Mouse (Mus musculus): Measurements from ENCODE around the gene Rere.
"Not testable (repeated sequence)": the region's sequence is repeated elsewhere in the genome, so short reads cannot be mapped to it uniquely, and the experiment has no call there.

Gene Rere

GRCm38 (mm10) chr4:150281891-150282630 is 615 bp downstream of the Rere start:
- CTCF ChIA-PET, result interaction anchor here (1.6 kb wide), 1 partner anchor 17 kb away, joined by 9 read pairs; no protein-coding TSS in a partner anchor

DNA sequence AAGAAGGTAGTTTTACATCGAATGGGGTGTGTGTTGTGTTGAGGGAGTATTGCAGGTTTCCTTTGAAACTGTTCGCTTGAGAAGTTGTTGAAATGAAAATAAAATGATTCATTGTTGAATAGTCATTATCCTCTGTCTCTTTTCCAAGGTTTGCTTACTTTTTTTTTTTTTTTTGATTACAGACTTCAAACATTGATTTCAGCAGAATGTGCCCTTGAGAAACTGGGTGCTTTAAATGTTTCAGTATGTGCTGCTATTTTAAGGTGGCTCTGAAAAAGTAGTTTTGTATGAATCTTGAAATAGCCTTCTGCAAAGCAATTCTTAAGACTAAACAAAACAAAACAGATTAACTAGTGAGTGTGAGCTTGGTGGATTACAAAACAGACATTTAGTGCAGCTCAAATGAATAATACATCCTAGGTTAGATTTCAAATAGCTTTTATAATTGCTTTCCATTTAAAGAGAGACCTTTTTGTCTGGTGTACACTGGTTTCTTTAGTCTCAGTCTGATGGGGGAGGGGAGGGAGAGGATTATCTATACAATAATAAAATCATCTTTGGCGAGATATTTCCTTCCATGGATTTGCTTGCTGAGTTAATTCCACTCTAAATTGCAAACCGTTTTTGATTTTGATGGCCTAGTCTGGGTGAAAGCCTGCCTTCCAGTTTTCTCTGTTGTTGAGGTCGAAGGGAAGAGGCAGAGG is 1.3 kb downstream of the Rere start:
- CTCF ChIA-PET, result interaction anchor here (0.6 to 0.7 kb wide), 2 partner anchors 14 to 625 kb away, joined by 3 to 6 read pairs; no protein-coding TSS in a partner anchor

DNA sequence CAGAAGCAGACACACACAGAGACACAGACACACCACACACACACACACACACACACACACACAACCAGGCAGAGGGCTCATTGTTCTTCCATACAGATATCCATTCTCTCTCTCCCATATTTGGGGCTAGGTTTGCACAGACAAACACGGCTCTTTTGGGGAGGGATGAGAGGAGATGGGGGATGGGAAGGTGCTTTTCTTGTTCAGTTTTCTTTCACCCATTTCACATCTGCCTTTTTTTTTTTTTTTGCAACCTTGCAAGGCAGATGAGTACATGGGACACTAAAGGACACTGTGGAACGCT is 1.8 kb downstream of the Rere start:
- CTCF ChIA-PET, result interaction anchor here (0.6 to 0.7 kb wide), 2 partner anchors 14 to 624 kb away, joined by 3 to 6 read pairs; no protein-coding TSS in a partner anchor

- CTCF ChIA-PET, result no interaction called here
Measured at GRCm38 (mm10) chr4:150283993-150284392, 2.5 kb downstream of the Rere start.

DNA sequence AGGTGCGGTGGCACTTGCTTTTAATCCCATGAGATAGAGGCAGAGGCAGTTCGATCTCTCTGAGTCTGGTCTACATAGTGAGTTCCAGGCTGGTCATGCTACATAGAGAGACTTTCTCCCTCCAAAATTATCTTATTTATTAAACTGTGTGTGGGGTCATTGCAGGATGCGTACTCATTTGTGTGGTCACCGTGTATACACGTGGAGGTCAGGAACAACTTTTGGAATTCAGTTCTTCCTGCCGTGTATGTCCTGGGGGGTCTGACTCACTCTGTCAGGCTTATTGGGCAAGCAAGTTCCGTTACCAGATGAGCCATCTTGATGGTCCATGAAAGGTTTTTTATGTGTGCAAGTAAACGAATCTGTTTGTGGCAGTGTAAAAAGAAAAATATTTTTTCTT is 5.5 kb downstream of the Rere start:
- CTCF ChIA-PET, result no interaction called here

GRCm38 (mm10) chr4:150287463-150287862 is 6.0 kb downstream of the Rere start:
- CTCF ChIA-PET, result not testable (repeated sequence)

- CTCF ChIA-PET, result interaction anchor here (0.6 kb wide), 1 partner anchor 14 kb away, joined by 3 read pairs; no protein-coding TSS in a partner anchor
Measured at GRCm38 (mm10) chr4:150291900-150292299, 10.5 kb downstream of the Rere start.

GRCm38 (mm10) chr4:150294870-150295269 is 13.4 kb downstream of the Rere start:
- CTCF ChIA-PET, result no interaction called here

- CTCF ChIA-PET, result interaction anchor here (0.6 to 0.8 kb wide), 2 partner anchors 263 to 764 kb away, joined by 4 to 12 read pairs; no protein-coding TSS in a partner anchor
Measured at GRCm38 (mm10) chr4:150295966-150296365, 14.5 kb downstream of the Rere start.

DNA sequence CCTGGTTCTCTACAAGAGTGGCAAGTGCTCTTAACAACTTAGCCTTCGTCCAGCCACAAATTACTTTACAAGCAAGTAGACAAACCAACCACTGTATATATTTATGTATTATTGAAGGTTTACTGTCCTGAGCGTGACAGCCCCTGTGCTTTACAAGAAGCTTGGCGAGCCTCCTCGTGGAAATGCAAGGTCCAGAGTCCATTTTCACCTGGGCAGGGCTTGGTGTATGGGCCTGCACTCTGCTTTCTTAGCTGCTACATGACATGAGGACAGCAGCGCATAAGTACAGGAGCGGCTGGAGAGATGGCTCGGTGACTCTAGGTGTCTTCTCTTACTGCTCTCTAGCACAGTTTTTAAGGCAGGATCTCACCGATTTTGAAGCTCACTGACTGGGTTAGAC is 21.3 kb downstream of the Rere start:
- CTCF ChIA-PET, result no interaction called here

DNA sequence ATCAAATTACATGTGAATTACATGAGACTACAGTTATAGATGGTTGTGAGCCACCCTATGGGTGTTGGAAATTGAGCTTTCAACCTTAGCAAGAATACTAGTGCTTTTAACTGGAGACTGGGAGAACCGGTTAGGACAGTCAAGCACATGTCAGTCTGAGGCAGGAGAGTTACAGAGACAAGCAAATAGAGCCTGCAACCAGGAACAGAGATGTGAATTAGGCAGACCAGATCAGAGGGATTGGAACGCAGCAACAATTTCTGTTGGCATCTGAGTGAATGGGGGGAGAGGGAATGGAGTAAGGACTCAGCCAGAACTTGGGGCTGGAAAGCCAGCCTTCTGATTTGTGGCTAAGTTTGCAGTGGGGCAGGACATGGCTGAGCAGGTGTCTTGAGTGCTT is 25.3 kb downstream of the Rere start:
- CTCF ChIA-PET, result no interaction called here

- CTCF ChIA-PET, result interaction anchor here (0.6 kb wide), 1 partner anchor 296 kb away, joined by 7 read pairs; no protein-coding TSS in a partner anchor
Measured at GRCm38 (mm10) chr4:150307226-150307625, 25.8 kb downstream of the Rere start.

DNA sequence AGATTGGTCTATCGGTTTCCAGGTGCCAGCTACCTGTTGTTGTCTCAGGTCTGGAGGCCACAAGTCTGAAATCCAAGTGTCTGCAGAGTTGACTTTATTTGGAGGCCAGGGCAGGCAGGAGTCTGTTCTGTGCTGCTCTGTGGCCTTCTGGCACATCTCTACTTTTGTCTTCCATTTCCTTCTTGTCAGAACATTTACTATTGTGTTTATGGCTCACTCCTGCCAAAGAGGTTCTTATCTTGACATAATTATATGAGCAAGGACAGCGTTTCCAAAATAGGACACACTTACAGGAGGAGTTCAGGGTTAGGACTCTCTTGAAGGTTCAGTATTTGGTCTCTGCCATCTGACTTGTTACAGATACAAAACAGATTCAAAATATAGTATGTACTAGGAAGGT is 30.0 kb downstream of the Rere start:
- CTCF ChIA-PET, result no interaction called here

DNA sequence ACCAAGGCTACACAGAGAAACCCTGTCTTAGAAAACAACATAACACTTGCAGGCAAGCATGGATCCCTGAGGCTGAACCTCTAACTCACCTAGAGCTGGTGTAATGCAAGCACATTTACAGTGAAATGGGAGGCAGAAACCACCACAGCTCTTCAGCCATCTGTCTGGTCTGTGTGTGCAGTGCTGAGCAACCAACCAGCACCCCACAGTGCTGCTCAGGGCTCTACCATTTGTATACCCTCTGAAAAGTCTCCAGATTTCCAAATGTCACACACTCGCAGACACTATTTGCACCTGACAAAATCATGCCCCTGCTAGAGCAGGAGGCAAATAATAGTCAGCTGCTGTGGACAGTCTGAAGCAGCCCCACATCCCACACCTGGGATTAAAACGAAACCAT is 31.2 kb downstream of the Rere start:
- CTCF ChIA-PET, result no interaction called here

DNA sequence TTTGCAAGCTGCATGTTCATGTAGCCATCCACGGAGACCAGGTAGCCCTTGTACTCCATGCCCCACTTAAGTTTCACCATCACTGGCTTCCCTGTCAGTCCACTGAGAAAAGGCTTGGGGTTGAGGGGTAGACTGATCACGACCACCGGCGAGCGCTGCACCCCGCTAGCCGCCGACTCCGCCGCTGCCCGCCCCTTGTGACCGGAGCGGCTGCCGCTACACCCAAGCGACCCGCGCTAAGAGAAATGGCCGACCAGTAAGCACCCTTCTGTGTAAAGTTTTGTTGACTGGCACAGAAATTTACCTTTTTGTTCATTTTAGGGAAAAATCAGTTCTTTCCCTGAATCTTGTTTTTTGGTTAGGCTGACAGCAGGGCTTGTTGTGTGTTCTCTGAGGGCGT is 33.9 kb downstream of the Rere start:
- CTCF ChIA-PET, result no interaction called here

DNA sequence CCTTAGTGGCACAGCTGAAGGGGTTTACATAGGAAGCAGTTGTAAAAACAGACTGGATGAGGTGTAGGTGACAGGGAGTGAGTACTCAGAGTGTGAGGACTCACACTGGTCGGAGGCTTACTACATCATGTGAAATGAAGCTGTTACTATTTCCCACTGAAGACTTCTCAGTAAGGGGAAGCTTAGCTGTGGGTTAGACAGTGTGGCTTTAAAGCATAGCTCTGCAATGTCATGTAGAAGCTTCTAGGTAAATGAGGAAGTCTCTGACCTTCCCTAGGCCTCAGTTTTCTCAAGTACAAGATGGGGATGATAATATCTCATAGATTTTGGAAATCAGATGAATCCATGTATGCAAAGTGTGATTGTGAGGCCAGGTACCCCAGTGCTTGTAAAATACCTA is 35.1 kb downstream of the Rere start:
- CTCF ChIA-PET, result no interaction called here

DNA sequence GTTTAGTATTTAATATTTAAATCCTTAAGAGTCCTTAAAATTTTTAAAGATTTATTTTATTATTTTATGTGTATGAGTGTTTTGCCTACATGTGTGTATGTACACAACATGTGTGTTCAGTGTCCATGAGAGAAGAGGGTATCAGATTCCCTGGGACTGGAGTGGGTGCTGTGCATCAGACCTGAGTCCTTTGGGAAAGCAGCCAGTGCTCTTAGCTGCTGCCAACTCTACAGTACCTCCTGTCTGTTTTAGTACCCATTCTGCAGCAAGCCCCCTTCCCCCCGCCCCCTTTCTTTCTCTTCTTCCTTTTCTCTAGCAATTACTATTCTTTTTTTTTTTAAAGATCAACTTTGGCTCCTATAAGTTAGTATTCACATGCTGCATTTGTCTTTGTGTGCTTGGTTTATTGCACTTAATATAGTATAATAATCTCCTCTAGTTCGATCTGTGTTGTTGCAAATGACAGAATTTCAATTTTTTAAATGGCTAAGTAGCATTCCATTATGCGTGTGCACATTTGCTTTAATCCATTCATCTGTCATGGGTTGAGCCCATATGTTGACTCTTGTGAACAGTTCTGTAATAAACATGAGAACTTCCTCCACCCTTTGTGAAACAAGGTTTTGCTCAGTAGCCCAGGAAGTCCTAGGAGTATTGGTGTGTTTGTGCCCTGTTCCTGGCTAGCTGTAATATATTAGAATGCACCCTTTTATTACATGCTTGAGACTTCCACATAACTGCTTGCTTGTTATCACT is 43.8 kb downstream of the Rere start:
- CTCF ChIA-PET, result interaction anchor here (0.6 kb wide), 1 partner anchor 32 kb away, joined by 3 read pairs; no protein-coding TSS in a partner anchor

DNA sequence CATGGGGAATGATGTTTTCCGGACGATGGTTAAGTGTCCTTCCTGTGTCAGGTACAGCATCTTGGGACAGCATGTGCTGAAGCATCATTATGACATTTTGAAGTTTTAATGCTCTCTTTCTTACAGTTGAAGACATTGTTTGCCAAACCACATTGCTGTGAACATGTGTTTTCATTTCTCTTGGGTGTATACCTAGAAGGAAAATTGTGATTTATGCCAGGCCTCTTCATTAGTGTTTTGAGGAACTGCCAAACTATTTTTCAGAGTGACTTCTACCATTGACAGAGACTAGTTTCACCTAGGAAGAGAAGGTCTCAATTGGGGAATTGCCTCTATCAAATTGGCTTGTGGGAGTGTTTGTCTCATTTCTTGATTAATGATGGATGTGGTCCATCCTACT is 44.6 kb downstream of the Rere start:
- CTCF ChIA-PET, result no interaction called here

DNA sequence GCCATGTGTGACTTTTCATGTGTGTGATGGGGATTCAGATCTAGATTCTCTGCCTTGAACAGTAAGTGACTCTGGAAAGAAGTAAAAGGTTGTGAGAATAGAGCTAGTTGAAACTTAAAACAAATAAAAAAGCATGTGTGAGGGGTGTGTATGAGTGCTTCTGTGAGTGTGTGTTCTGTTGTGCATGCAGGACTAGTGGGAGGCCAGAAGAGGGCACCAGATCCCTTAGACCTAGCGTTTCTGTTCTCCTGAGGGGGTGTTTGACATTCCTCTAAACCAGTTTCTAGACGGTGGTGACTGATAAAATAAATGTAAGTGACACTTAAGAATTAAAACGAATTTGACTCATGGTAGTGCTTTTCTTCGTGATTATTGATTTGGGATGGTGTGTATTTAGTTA is 46.0 kb downstream of the Rere start:
- CTCF ChIA-PET, result no interaction called here

GRCm38 (mm10) chr4:150333927-150334682 is 52.7 kb downstream of the Rere start:
- CTCF ChIA-PET, result no interaction called here

GRCm38 (mm10) chr4:150337260-150337659 is 55.8 kb downstream of the Rere start:
- CTCF ChIA-PET, result interaction anchor here (0.5 kb wide), 1 partner anchor 101 kb away, joined by 9 read pairs; no protein-coding TSS in a partner anchor
